Mouse (Mus musculus) liver, embryonic 14.5 days (tissue): ENCODE measurements at regions not wholly inside any gene's neighbourhood (a gene's known extent, or its start where the extent isn't known, plus 50 kb on each side); places are given as distances from the start of the nearest gene placed in this dataset.
"Not testable (repeated sequence)": the region's sequence is repeated elsewhere in the genome, so short reads cannot be mapped to it uniquely, and the experiment has no call there.

ENCODE experiments used
- ATAC-seq: fragments of 200-750 bp; cut with Nextera tagmentation; 2 replicates; pipeline ENCODE4 v1.8.0; 2017; ENCODE audit warnings: moderate number of reproducible peaks, mild to moderate bottlenecking, moderate library complexity; ENCODE audit not compliant: insufficient read depth
- DNase-seq, 3 experiments: peaks; one replicate each; pipeline ENCODE4 v3.0.0-alpha.2; 2012 to 2013; ENCODE audit warnings: low read depth in 3 of 3, low spot score in 3 of 3
- H3K27ac ChIP-seq: fragments of 300-500 bp; sonication (generic); 2 replicates; pipeline ENCODE4 v1.5.1; 2014; ENCODE audit warnings: moderate library complexity, mild to moderate bottlenecking, control low read depth, inconsistent platforms
- H3K27me3 ChIP-seq: fragments of 300-500 bp; sonication (generic); 2 replicates; pipeline ENCODE4 v1.6.1; 2014; ENCODE audit warnings: mild to moderate bottlenecking, low read length, moderate library complexity; ENCODE audit not compliant: control insufficient read depth, insufficient read depth
- H3K36me3 ChIP-seq: fragments of 300-500 bp; sonication (generic); replicated peaks from 2 replicates; pipeline ENCODE4 v1.6.1; 2014; ENCODE audit warnings: low read depth; ENCODE audit not compliant: control insufficient read depth, insufficient read depth
- H3K4me1 ChIP-seq, 2 experiments: fragments of 200-500 bp in 1 of 2; fragments of 300-500 bp in 1 of 2; sonication (generic) in 1 of 2; replicated peaks; 2 replicates each; pipeline ENCODE4 v1.6.1; 2012 to 2014; ENCODE audit warnings: antibody characterized with exemption in 1 of 2, inconsistent platforms in 1 of 2, low read length in 1 of 2; ENCODE audit not compliant: control insufficient read depth in 2 of 2, insufficient read depth in 2 of 2
- H3K4me2 ChIP-seq: fragments of 300-500 bp; sonication (generic); 2 replicates; pipeline ENCODE4 v1.6.1; 2014; ENCODE audit warnings: low read depth, mild to moderate bottlenecking, control low read depth, moderate library complexity
- H3K4me3 ChIP-seq, 2 experiments: fragments of 200-500 bp in 1 of 2; fragments of 300-500 bp in 1 of 2; sonication (generic) in 1 of 2; 2 replicates each; pipeline ENCODE4 v1.5.1; 2012 to 2014; ENCODE audit warnings: low read depth in 2 of 2, low read length in 2 of 2, mild to moderate bottlenecking in 2 of 2, control low read depth in 1 of 2, inconsistent platforms in 1 of 2, moderate library complexity in 1 of 2; ENCODE audit not compliant: insufficient read depth in 1 of 2
- H3K9ac ChIP-seq: fragments of 300-500 bp; sonication (generic); replicated peaks from 2 replicates; pipeline ENCODE4 v1.6.1; 2014; ENCODE audit warnings: mild to moderate bottlenecking, control low read depth, moderate library complexity
- H3K9me3 ChIP-seq: fragments of 300-500 bp; sonication (generic); 2 replicates; pipeline ENCODE4 v1.6.1; 2016; ENCODE audit warnings: low read length, mixed read lengths; ENCODE audit not compliant: control insufficient read depth
- CTCF ChIP-seq: IDR thresholded peaks from 2 replicates; pipeline ENCODE4 v1.5.1; 2016; ENCODE audit warnings: antibody characterized with exemption, low read depth, control low read depth
- EP300 ChIP-seq: IDR thresholded peaks from 2 replicates; pipeline ENCODE4 v1.6.1; 2016; ENCODE audit warnings: antibody characterized with exemption, low read depth
- WGBS: fragments of 180-500 bp; shearing (Covaris S2); extraction: QIAGEN DNeasy Blood & Tissue Kit; methylation state at CpG from one replicate; pipeline ENCODE4 v1.1.7; 2014; ENCODE audit not compliant: insufficient replicate concordance; 5-methylcytosine and 5-hydroxymethylcytosine counted together

GRCm38 (mm10) chr8:103693531-103693930, 407.9 kb upstream of the Cdh5 start:
- no peak overlapping the region for H3K4me2 ChIP-seq
- ATAC-seq (no peak), DNase-seq (no peak)
- H3K27me3 ChIP-seq: no peaks in the 10 kb centered on the region
- H3K4me3 ChIP-seq: no peak overlapping the region
- no peaks in the 10 kb centered on the region for H3K9me3 ChIP-seq
- H3K9ac ChIP-seq: no peak overlapping the region
- 72% methylated on average over 8 of the region's 8 CpGs for WGBS
- H3K4me1 ChIP-seq: no peaks in the 10 kb centered on the region
- H3K36me3 ChIP-seq: no peaks in the 10 kb centered on the region
- H3K27ac ChIP-seq: no peak overlapping the region
- TF ChIP-seq EP300 (no peak), CTCF (no peak)

GRCm38 (mm10) chr8:103694331-103694891, 407.0 kb upstream of the Cdh5 start:
- Histone ChIP-seq H3K4me1 (no peaks in the 10 kb centered on the region), H3K36me3 (no peaks in the 10 kb centered on the region), H3K9me3 (no peaks in the 10 kb centered on the region), H3K9ac (no peak overlapping the region), H3K4me3 (no peak overlapping the region), H3K4me2 (no peak overlapping the region), H3K27me3 (no peaks in the 10 kb centered on the region), H3K27ac (no peak overlapping the region)
- DNase-seq (no peak), ATAC-seq (no peak)
- WGBS: 67% methylated on average over 7 of the region's 7 CpGs
- TF ChIP-seq CTCF (no peak), EP300 (no peak)

GRCm38 (mm10) chr8:103699016-103699520, 402.4 kb upstream of the Cdh5 start:
- whole genome bisulfite sequencing: 38% methylated on average over 1 of the region's 1 CpGs
- no peak overlapping the region for H3K9ac ChIP-seq
- DNase-seq (no peak), ATAC-seq (no peak)
- no peaks in the 10 kb centered on the region for H3K4me1 ChIP-seq
- no peaks in the 10 kb centered on the region for H3K9me3 ChIP-seq
- H3K4me2 ChIP-seq: no peak overlapping the region
- no peak overlapping the region for H3K27ac ChIP-seq
- H3K4me3 ChIP-seq: no peak overlapping the region
- TF ChIP-seq EP300 (no peak), CTCF (no peak)
- no peaks in the 10 kb centered on the region for H3K36me3 ChIP-seq
- H3K27me3 ChIP-seq: no peaks in the 10 kb centered on the region

GRCm38 (mm10) chr8:103702236-103702635, 399.2 kb upstream of the Cdh5 start:
- no peaks in the 10 kb centered on the region for H3K9me3 ChIP-seq
- ATAC-seq (no peak), DNase-seq (no peak)
- no peak overlapping the region for H3K4me3 ChIP-seq
- no peak overlapping the region for H3K27ac ChIP-seq
- no peaks in the 10 kb centered on the region for H3K36me3 ChIP-seq
- no peak overlapping the region for H3K9ac ChIP-seq
- no peak overlapping the region for H3K4me2 ChIP-seq
- no peaks in the 10 kb centered on the region for H3K4me1 ChIP-seq
- no peak for TF ChIP-seq EP300
- TF ChIP-seq CTCF: no peak
- H3K27me3 ChIP-seq: no peaks in the 10 kb centered on the region
- 35% methylated on average over 2 of the region's 2 CpGs for WGBS

GRCm38 (mm10) chr8:103706084-103706483, 395.3 kb upstream of the Cdh5 start:
- Histone ChIP-seq H3K9me3 (no peaks in the 10 kb centered on the region), H3K4me3 (no peak overlapping the region), H3K4me1 (no peaks in the 10 kb centered on the region), H3K9ac (no peak overlapping the region), H3K36me3 (no peaks in the 10 kb centered on the region), H3K4me2 (no peak overlapping the region), H3K27ac (no peak overlapping the region), H3K27me3 (no peaks in the 10 kb centered on the region)
- 55% methylated on average over 2 of the region's 2 CpGs for WGBS
- no peak for TF ChIP-seq EP300
- TF ChIP-seq CTCF: no peak
- DNase-seq (no peak), ATAC-seq (no peak)

- not testable (repeated sequence) for H3K27me3 ChIP-seq, H3K27ac ChIP-seq, H3K9me3 ChIP-seq, DNase-seq, H3K4me1 ChIP-seq, H3K4me3 ChIP-seq, ATAC-seq, H3K36me3 ChIP-seq, H3K4me2 ChIP-seq, H3K9ac ChIP-seq
- 71% methylated on average over 7 of the region's 7 CpGs for WGBS
These were observed 390.6 kb upstream of the Cdh5 start for GRCm38 (mm10) chr8:103710871-103711270.
